Mouse (Mus musculus): ENCODE data around the gene Pcx.

GRCm38 (mm10) chr19:4521426-4522050 lies 11.3 kb downstream of the Pcx start:
- no peak for TF ChIP-seq CTCF (IDR thresholded peaks at IDR 0.05; ENCODE audit: low read depth)
- no peak for TF ChIP-seq EP300 (optimal IDR thresholded peaks at IDR 0.05)

Data from stomach, postnatal 0 days (tissue).